Mouse (Mus musculus): Measurements from ENCODE around the gene Yrdc.

- TF ChIP-seq POLR2A (IDR thresholded peaks at IDR 0.05; ENCODE audit: low read depth, low read length), result no peak
- TF ChIP-seq CTCF (IDR thresholded peaks at IDR 0.05; ENCODE audit: extremely low read depth, insufficient read length, insufficient replicate concordance, low read depth, low read length), result no peak
Observed at GRCm38 (mm10) chr4:124808511-124808910, 42.0 kb upstream of the Yrdc start.
